ENCODE assay signal across 27 mouse cellular contexts in the genomic region with DNA sequence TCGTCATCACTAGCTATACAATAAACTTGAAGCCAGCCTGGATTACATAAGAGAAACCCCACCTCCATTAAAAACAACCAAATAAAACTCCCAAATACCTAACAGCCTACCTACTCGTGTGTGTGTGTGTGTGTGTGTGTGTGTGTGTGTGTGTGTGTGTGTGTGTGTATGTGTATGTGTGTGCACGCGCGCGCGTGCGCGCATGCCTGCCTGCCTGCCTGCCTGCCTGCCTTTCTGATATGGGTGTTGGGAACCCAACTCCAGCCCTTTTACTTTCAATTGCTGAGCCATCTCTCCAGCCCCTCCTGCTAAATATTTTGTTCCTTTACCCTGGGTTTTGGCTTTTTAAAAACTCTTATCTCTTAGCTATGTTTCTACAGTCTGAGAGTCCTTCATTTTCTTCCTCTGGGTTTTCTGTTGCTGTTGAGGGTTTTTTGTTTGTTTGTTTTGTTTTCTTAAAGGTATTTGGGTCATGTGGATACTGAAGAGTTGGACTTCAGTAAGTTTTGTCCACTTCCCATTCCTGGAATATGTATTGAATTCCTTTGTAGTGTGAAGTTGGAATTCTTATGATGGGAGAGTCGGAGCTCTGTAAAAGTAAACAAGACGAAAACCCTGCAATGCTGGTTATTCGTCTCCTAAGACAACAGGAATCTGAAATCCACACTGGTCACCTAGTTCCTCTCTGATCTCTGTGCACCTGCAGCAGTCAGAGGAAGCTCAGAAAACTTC. TPM values are rescaled to one million over a fixed set of nuclear protein-coding genes. Genes with fewer than 3 reads are reported as not detected.
DNase-seq lines count a peak whose midpoint lies in the region; ATAC-seq and TF ChIP-seq lines count a peak whose summit lies in the region.
"Had no signal": no experiment of that assay in that cellular context is flagged by ENCODE, and none has a peak within 500 bp of the region (broad histone marks: within the 10 kb centered on the region; RNA-seq: fewer than 3 reads in every experiment).

No protein-coding gene starts in this region.

- TF ChIP-seq CTCF in CH12.LX (conservative IDR thresholded peaks at IDR 0.05 in 1 of 2, IDR thresholded peaks at IDR 0.05 in 1 of 2; ENCODE audit: low read depth in 2 of 2, low read length in 2 of 2) = no peak
- no peak for TF ChIP-seq CTCF in kidney, adult 2 months (conservative IDR thresholded peaks at IDR 0.05; ENCODE audit: insufficient read depth, insufficient read length, low read depth, low read length)

- peaks cover 6 to 33% of the 10 kb centered on the region in 2 experiments for H3K4me1 ChIP-seq in CH12.LX (ENCODE audit: control insufficient read depth in 1 of 2, insufficient read depth in 2 of 2)
- peaks cover 2% of the 10 kb centered on the region; the same call in 1 of the 2 replicates for H3K4me1 ChIP-seq in kidney, adult 2 months (ENCODE audit: control insufficient read depth, insufficient read depth, low read length)
- H3K4me1 ChIP-seq: embryonic facial prominence, embryonic 13.5 days; embryonic facial prominence, embryonic 15.5 days; forebrain, embryonic 10.5 days; forebrain, embryonic 12.5 days had no signal

- 77% methylated on average over 12 of the region's 12 CpGs for WGBS in kidney, adult 2 months

- H3K4me3 ChIP-seq in CH12.LX (replicated peaks in 1 of 3; ENCODE audit: low read depth in 2 of 3, low read length in 2 of 3, poor library complexity in 1 of 3) = no peak overlapping the region
- H3K4me3 ChIP-seq in kidney, adult 2 months (ENCODE audit: insufficient read depth, low read depth, low read length) = no peak overlapping the region
- H3K4me3 ChIP-seq: embryonic facial prominence, embryonic 13.5 days; embryonic facial prominence, embryonic 15.5 days; erythroblast, embryonic 14.5 days; forebrain, embryonic 10.5 days; forebrain, embryonic 12.5 days had no signal

- no peak for TF ChIP-seq RAD21 in CH12.LX (IDR thresholded peaks at IDR 0.05; ENCODE audit: low read depth, low read length)

- TF ChIP-seq POLR2A in CH12.LX (IDR thresholded peaks at IDR 0.05; ENCODE audit: low read depth, low read length) = no peak; the same call in 1 of the 2 replicates
- no peak for TF ChIP-seq POLR2A in kidney, adult 2 months (IDR thresholded peaks at IDR 0.05; ENCODE audit: low read depth, low read length)

- H3K4me2 ChIP-seq in CH12.LX (ENCODE audit: insufficient read depth, low read depth, poor library complexity, severe bottlenecking) = no peak overlapping the region
- H3K4me2 ChIP-seq: embryonic facial prominence, embryonic 13.5 days; embryonic facial prominence, embryonic 15.5 days; forebrain, embryonic 12.5 days had no signal

- H3K27ac ChIP-seq in CH12.LX (ENCODE audit: insufficient read depth, low read depth) = no peak overlapping the region
- H3K27ac ChIP-seq in kidney, adult 2 months (ENCODE audit: insufficient read depth, low read depth, low read length) = no peak overlapping the region
- H3K27ac ChIP-seq: embryonic facial prominence, embryonic 13.5 days; embryonic facial prominence, embryonic 15.5 days; forebrain, embryonic 10.5 days; forebrain, embryonic 12.5 days had no signal

- no peak overlapping the region for H3K9ac ChIP-seq in CH12.LX (ENCODE audit: insufficient read depth, low read depth)
- H3K9ac ChIP-seq: embryonic facial prominence, embryonic 13.5 days; embryonic facial prominence, embryonic 15.5 days; forebrain, embryonic 12.5 days had no signal

- DNase-seq in A20 (ENCODE audit: low read depth, low spot score) (peak; percentile 53), CH12.LX (ENCODE audit: extremely low read depth) (no peak)
- no peak for DNase-seq in thymus, postnatal 25 days
- no peak for DNase-seq in thymus, postnatal 10 days (ENCODE audit: low spot score in 2 of 2)
- DNase-seq in kidney, adult 2 months = no peak
- DNase-seq: adrenal gland, adult 8-10 months; adrenal gland, postnatal 14 days; B cell, adult 2 months; cerebellum, adult 11 months; cerebellum, adult 18-20 months; cerebellum, adult 8-10 months; cerebellum, adult 9-11 months; cerebellum, postnatal 14 days; cerebellum, postnatal 36 days; embryo, embryonic 11 days had no signal

- H3K27me3 ChIP-seq in CH12.LX (replicated peaks) = no peaks in the 10 kb centered on the region
- H3K27me3 ChIP-seq in kidney, adult 2 months (replicated peaks; ENCODE audit: control insufficient read depth, insufficient read depth, low read length) = no peaks in the 10 kb centered on the region
- H3K27me3 ChIP-seq: embryonic facial prominence, embryonic 13.5 days; embryonic facial prominence, embryonic 15.5 days; forebrain, embryonic 12.5 days; Patski had no signal

- ATAC-seq in granulocyte monocyte progenitor cell, adult 5-6 weeks (replicated peaks; ENCODE audit: poor library complexity, severe bottlenecking) = peak; percentile 40
- 0 out of 2 replicates have a peak, but pooled peaks have one; percentile 13 for ATAC-seq in megakaryocyte progenitor cell, adult 5-6 weeks (replicated peaks; ENCODE audit: poor library complexity)
- ATAC-seq: activated CD4-positive, CD25-positive, alpha-beta regulatory T cell, adult 4 months; CD4-positive, CD25-positive, alpha-beta regulatory T cell, adult 4 months; forebrain, embryonic 14.5 days; forebrain, embryonic 16.5 days; Patski had no signal

- dilution Hi-C loops in CH12.LX (cut with MboI; ENCODE audit: extremely low pct_ligation_motif_present, extremely low pct_unique_long_range_greater_than_20kb, low sequenced_read_pairs) = no loop called here

- H3K36me3 ChIP-seq in CH12.LX (replicated peaks in 1 of 2; ENCODE audit: control insufficient read depth in 1 of 2, insufficient read depth in 1 of 2, low read length in 1 of 2) = peaks cover 2 to 3% of the 10 kb centered on the region in 2 experiments
- no peaks in the 10 kb centered on the region for H3K36me3 ChIP-seq in kidney, adult 2 months (ENCODE audit: control insufficient read depth, insufficient read depth, low read length)
- H3K36me3 ChIP-seq: embryonic facial prominence, embryonic 13.5 days; embryonic facial prominence, embryonic 15.5 days; forebrain, embryonic 10.5 days; forebrain, embryonic 12.5 days had no signal

- H3K9me3 ChIP-seq in CH12.LX (replicated peaks; ENCODE audit: low read length) = no peaks in the 10 kb centered on the region
- H3K9me3 ChIP-seq: embryonic facial prominence, embryonic 13.5 days; embryonic facial prominence, embryonic 15.5 days; forebrain, embryonic 10.5 days; forebrain, embryonic 12.5 days had no signal

- no peak for TF ChIP-seq EP300 in CH12.LX (IDR thresholded peaks at IDR 0.05; ENCODE audit: low read length)

- H3K79me2 ChIP-seq in CH12.LX (replicated peaks; ENCODE audit: control insufficient read depth, extremely low read depth, insufficient read depth, poor library complexity, severe bottlenecking) = no peaks in the 10 kb centered on the region

- in situ Hi-C loops in CH12.LX (cut with MboI; ENCODE audit: low pct_ligation_motif_present, low pct_unique_long_range_greater_than_20kb, low sequenced_read_pairs) = no loop called here

TF ChIP-seq in CH12.LX, 34 proteins besides CTCF, POLR2A, EP300 and RAD21 (continues in another document):
- TF ChIP-seq JUND (conservative IDR thresholded peaks at IDR 0.05; ENCODE audit: low read depth, low read length) (no peak), NELFE (IDR thresholded peaks at IDR 0.05; ENCODE audit: low read depth, low read length) (no peak), IRF4 (IDR thresholded peaks at IDR 0.05; ENCODE audit: low read depth, low read length) (no peak), TCF12 (IDR thresholded peaks at IDR 0.05; ENCODE audit: low read depth, low read length) (no peak), MAX (IDR thresholded peaks at IDR 0.05; ENCODE audit: low read length) (no peak), MAZ (IDR thresholded peaks at IDR 0.05; ENCODE audit: low read depth, low read length) (no peak), ETS1 (conservative IDR thresholded peaks at IDR 0.05; ENCODE audit: low read depth, low read length) (no peak), UBTF (IDR thresholded peaks at IDR 0.05; ENCODE audit: low read depth, low read length) (no peak), ZKSCAN1 (IDR thresholded peaks at IDR 0.05; ENCODE audit: borderline replicate concordance, low read depth, low read length) (no peak)

RNA-seq across cellular contexts. Expression of a gene that starts 10.1 kb away (rescaled TPM):
- total RNA-seq in CH12.LX (2012; rRNA removed) (6.8 and 7.6 TPM in 2 replicates), CH12.LX (2014; rRNA removed) (4.1 and 4.6 TPM in 2 replicates)
- polyA plus RNA-seq in CH12.LX (2012; ENCODE audit: insufficient read length, low read depth) = 15.2 and 18.5 TPM in 2 replicates
- 12.4 and 16.8 TPM in 2 replicates for total RNA-seq in granulocyte monocyte progenitor cell, adult 5-6 weeks (2014; fragmentation: Nextera tagmentation)
- 13.5 and 18.4 TPM in 2 replicates for total RNA-seq in granulocyte monocyte progenitor cell, adult 5-6 weeks (2017)
- 8.7 and 16.2 TPM in 2 replicates for total RNA-seq in megakaryocyte progenitor cell, adult 5-6 weeks (2015)
- 13.7 and 14.7 TPM in 2 replicates for total RNA-seq in megakaryocyte progenitor cell, adult 5-6 weeks (2017)
- 16.9 and 17.2 TPM in 2 replicates for polyA plus RNA-seq in kidney, adult 2 months (2012; rRNA removed)

RNA-seq across cellular contexts. Expression of a gene that starts 30.7 kb away (rescaled TPM):
- total RNA-seq in CH12.LX (2012; rRNA removed) = 29.5 and 32.9 TPM in 2 replicates
- 39.6 and 40.8 TPM in 2 replicates for total RNA-seq in CH12.LX (2014; rRNA removed)
- polyA plus RNA-seq in CH12.LX (2012; ENCODE audit: insufficient read length, low read depth) = 54.7 and 60.4 TPM in 2 replicates
- total RNA-seq in granulocyte monocyte progenitor cell, adult 5-6 weeks (2014; fragmentation: Nextera tagmentation) = 85.2 and 89.6 TPM in 2 replicates
- total RNA-seq in granulocyte monocyte progenitor cell, adult 5-6 weeks (2017) = 68.4 and 88.4 TPM in 2 replicates
- total RNA-seq in megakaryocyte progenitor cell, adult 5-6 weeks (2015) = 87.8 and 95.1 TPM in 2 replicates
- total RNA-seq in megakaryocyte progenitor cell, adult 5-6 weeks (2017) = 61.5 and 67.1 TPM in 2 replicates
- polyA plus RNA-seq in kidney, adult 2 months (2012; rRNA removed) = 67.0 and 72.0 TPM in 2 replicates

RNA-seq across cellular contexts. Expression of a gene that starts 42.3 kb away (rescaled TPM):
- total RNA-seq in CH12.LX (2012; rRNA removed) = 5.0 and 5.1 TPM in 2 replicates
- total RNA-seq in CH12.LX (2014; rRNA removed) = 3.4 and 4.1 TPM in 2 replicates
- 4.1 and 5.2 TPM in 2 replicates for polyA plus RNA-seq in CH12.LX (2012; ENCODE audit: insufficient read length, low read depth)
- total RNA-seq in granulocyte monocyte progenitor cell, adult 5-6 weeks (2014; fragmentation: Nextera tagmentation) = 4.7 and 5.6 TPM in 2 replicates
- total RNA-seq in granulocyte monocyte progenitor cell, adult 5-6 weeks (2017) = 6.9 and 9.7 TPM in 2 replicates
- total RNA-seq in megakaryocyte progenitor cell, adult 5-6 weeks (2015) = 2.2 and 3.8 TPM in 2 replicates
- 3.8 and 6.4 TPM in 2 replicates for total RNA-seq in megakaryocyte progenitor cell, adult 5-6 weeks (2017)
- 9.6 and 10.7 TPM in 2 replicates for polyA plus RNA-seq in kidney, adult 2 months (2012; rRNA removed)

RNA-seq across cellular contexts. Expression of a gene that starts 54.6 kb away (rescaled TPM):
- total RNA-seq in CH12.LX (2012; rRNA removed) (38.2 and 38.9 TPM in 2 replicates), CH12.LX (2014; rRNA removed) (57.2 and 62.2 TPM in 2 replicates)
- 49.5 and 53.1 TPM in 2 replicates for polyA plus RNA-seq in CH12.LX (2012; ENCODE audit: insufficient read length, low read depth)
- total RNA-seq in granulocyte monocyte progenitor cell, adult 5-6 weeks (2014; fragmentation: Nextera tagmentation) = 69.5 and 83.8 TPM in 2 replicates
- 76.9 and 82.2 TPM in 2 replicates for total RNA-seq in granulocyte monocyte progenitor cell, adult 5-6 weeks (2017)
- total RNA-seq in megakaryocyte progenitor cell, adult 5-6 weeks (2015) = 66.1 and 80.1 TPM in 2 replicates
- total RNA-seq in megakaryocyte progenitor cell, adult 5-6 weeks (2017) = 74.6 and 86.1 TPM in 2 replicates
- 49.5 and 54.0 TPM in 2 replicates for polyA plus RNA-seq in kidney, adult 2 months (2012; rRNA removed)
